Mouse (Mus musculus): ENCODE results near the gene Mrgpre. TPM values are rescaled to one million over a fixed set of nuclear protein-coding genes. Genes with fewer than 3 reads are reported as not detected.

The Mrgpre gene
- polyA plus RNA-seq, 1 experiment from 2014 or later, result 2.2 TPM

DNA sequence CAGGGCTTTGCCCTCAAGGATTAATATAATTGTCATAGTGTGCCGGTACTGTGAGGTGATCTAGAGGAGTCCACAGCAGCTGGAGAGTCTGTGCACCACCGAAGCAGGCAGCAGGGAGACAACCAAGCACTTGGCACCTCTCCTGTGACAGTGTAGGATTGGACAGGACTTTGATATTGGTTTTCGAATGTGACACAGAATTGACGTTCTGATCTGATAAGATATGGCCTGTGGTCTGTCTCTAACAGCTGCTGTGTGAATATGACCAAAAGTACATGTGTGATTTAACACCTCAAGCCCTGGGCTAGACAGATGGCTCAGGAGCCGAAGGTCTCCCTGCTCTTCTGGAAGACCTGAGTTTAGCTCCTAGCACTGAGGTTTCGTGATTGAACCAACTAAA, 16.0 kb downstream of the Mrgpre start:
- no peak overlapping the region for H3K4me2 ChIP-seq (replicated peaks)
- no peaks in the 10 kb centered on the region for H3K9me3 ChIP-seq
- no peak overlapping the region for H3K27ac ChIP-seq (replicated peaks)
- no peaks in the 10 kb centered on the region for H3K36me3 ChIP-seq
- 80% methylated on average over 6 of the region's 6 CpGs for WGBS
- peaks cover 24% of the 10 kb centered on the region for H3K27me3 ChIP-seq
- no peak for ATAC-seq (ENCODE audit: low FRiP score, low read depth)
- no peak overlapping the region for H3K9ac ChIP-seq (replicated peaks)
- H3K4me3 ChIP-seq, result no peak overlapping the region
- H3K4me1 ChIP-seq, result no peaks in the 10 kb centered on the region

DNA sequence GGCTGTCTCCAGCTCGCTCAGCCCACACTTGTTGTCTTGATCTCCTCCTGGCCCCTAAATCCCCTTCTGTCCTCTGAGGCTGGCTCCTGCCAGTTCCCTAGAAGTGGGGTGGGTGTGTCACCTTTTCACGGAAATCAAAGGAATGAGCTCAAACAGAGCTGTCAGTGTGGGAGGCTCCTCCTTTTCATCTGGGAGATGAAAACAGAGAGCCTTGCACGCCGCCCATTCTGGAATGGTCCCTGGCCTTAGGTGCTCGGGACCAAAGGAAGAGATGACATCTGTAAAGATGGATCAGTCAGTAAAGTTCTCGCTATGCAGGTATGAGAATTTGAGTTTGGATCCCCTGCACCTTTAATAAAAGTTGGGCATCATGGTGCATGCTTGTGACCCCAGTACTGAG, 17.4 kb downstream of the Mrgpre start, which contains the start of gene Mrgprg:
Gene Mrgprg (minus strand): TSS at position 101 of the 400 bp plus-strand sequence.
- Histone ChIP-seq H3K4me1 (no peaks in the 10 kb centered on the region), H3K9ac (replicated peaks) (no peak within 1 kb of the TSS), H3K27me3 (peaks cover 36% of the 10 kb centered on the region), H3K4me3 (no peak within 1 kb of the TSS), H3K36me3 (no peaks in the 10 kb centered on the region), H3K4me2 (replicated peaks) (no peak within 1 kb of the TSS), H3K9me3 (no peaks in the 10 kb centered on the region), H3K27ac (replicated peaks) (no peak within 1 kb of the TSS)
- no peak for ATAC-seq (ENCODE audit: low FRiP score, low read depth)
- 46% methylated on average over 6 of the region's 6 CpGs for WGBS

DNA sequence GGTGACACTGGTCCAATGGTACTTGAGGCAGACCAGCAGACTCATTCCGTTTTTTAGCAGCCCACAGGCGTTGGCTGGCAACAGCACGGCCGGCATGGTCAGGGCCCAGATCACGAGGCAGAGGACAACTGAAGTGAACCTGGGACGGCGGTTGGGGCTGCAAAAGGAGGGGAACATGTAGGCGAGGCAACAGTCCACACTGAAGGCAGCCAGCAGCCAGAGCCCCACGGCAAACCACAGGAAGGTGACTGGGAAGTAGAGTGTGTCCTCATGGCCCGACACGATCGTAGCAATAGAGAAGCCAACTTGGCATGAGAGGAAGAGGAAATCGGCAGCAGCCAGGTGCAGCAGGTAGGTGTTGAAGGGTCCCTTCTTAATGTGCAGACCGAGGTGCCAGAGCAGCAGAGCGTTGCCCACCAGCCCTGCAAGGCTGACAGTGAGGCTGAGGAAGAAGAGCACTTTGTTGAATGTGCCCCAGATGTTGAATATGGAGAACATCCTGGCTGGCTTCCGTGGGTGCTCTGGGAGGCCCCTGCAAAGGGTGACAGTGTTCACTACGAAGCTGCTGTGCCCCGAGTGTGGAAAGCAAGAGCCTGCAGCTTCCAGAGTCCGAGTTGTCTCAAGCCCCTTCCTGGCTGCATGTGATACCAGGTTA, 19.3 kb downstream of the Mrgpre start:
- H3K4me2 ChIP-seq (replicated peaks), result no peak overlapping the region
- WGBS, result 76% methylated on average over 19 of the region's 19 CpGs
- no peak for ATAC-seq (ENCODE audit: low FRiP score, low read depth)
- H3K36me3 ChIP-seq, result no peaks in the 10 kb centered on the region
- no peak overlapping the region for H3K9ac ChIP-seq (replicated peaks)
- no peaks in the 10 kb centered on the region for H3K4me1 ChIP-seq
- H3K4me3 ChIP-seq, result no peak overlapping the region
- no peaks in the 10 kb centered on the region for H3K9me3 ChIP-seq
- H3K27me3 ChIP-seq, result peaks cover 36% of the 10 kb centered on the region
- H3K27ac ChIP-seq (replicated peaks), result no peak overlapping the region

DNA sequence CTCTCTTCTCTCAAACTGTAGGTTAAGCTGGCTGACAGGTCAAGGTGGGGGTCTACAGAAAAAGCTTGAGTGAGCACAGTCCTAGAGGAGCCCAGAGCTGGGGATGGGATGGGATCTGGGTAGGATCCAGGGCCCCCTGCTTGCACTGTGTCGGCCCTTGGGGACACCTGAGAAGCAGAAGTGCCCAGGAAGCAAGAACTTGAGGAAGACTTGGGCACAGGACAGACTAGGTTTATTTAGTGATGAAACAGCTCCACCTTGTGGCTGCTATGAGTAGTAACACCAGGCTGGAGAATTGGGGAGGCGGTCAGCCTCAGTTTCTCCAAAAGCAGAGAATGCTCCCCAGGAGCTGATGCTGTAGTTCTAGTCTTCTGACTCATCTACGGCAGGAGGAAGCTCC, 20.5 kb downstream of the Mrgpre start:
- peak; percentile 38; the same call in 1 of the 2 replicates for ATAC-seq (ENCODE audit: low FRiP score, low read depth)

DNA sequence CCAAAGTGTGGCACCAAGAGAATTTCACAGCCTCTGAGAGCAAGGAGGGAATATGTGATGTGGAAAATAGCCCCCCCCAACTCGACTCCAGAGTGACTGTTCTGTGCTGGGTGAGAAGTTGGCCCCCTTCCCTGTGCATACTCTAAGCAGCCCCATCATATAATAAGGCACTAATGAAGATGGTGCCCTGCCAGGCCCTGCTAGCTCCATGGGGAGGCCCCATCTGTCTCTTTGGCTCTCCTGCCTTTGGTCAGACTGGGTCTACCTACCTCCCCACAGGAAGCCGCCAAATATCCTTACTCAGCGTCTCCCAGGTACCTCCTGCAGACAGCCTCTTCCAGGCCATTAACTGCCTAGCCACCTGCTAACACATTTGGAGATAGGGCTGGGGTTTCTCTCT, 25.3 kb downstream of the Mrgpre start:
- H3K4me1 ChIP-seq, result peaks cover 10% of the 10 kb centered on the region
- peaks cover 55% of the 10 kb centered on the region for H3K27me3 ChIP-seq
- no peak overlapping the region for H3K4me3 ChIP-seq
- no peak overlapping the region for H3K9ac ChIP-seq (replicated peaks)
- H3K4me2 ChIP-seq (replicated peaks), result no peak overlapping the region
- H3K36me3 ChIP-seq, result no peaks in the 10 kb centered on the region
- H3K9me3 ChIP-seq, result no peaks in the 10 kb centered on the region
- WGBS, result 68% methylated on average over 3 of the region's 3 CpGs
- no peak overlapping the region for H3K27ac ChIP-seq (replicated peaks)
- ATAC-seq (ENCODE audit: low FRiP score, low read depth), result no peak

More for the DNA sequence above, 20.5 kb downstream of the Mrgpre start:
- Histone ChIP-seq H3K4me3 (no peak overlapping the region), H3K4me1 (no peaks in the 10 kb centered on the region), H3K36me3 (no peaks in the 10 kb centered on the region), H3K9ac (replicated peaks) (no peak overlapping the region), H3K4me2 (replicated peaks) (no peak overlapping the region), H3K9me3 (no peaks in the 10 kb centered on the region), H3K27ac (replicated peaks) (no peak overlapping the region), H3K27me3 (peaks cover 36% of the 10 kb centered on the region)
- WGBS, result 20% methylated on average over 3 of the region's 3 CpGs

DNA sequence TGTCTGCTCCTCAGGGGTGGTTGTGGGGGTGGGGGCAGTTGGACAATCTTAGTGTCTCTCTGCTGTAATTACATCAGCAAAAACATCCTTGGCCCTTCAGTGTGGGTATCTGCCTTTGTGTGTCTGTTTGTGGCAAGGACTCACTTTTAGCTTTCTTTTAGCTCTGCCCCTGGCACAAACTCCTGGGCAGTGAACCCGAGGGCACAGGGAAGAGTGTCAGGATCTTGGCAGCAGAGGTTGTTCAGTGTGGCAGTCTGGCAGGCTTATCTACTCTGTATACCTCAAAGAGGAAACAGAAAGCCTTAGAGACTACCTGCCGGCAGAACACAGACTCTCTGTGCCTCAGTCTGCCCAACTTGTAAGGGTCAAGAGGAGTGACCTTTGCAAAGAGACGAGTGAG, 26.6 kb downstream of the Mrgpre start:
- Histone ChIP-seq H3K36me3 (no peaks in the 10 kb centered on the region), H3K27ac (replicated peaks) (no peak overlapping the region), H3K4me2 (replicated peaks) (no peak overlapping the region), H3K9me3 (no peaks in the 10 kb centered on the region), H3K4me3 (no peak overlapping the region), H3K4me1 (peaks cover 10% of the 10 kb centered on the region), H3K27me3 (peaks cover 50% of the 10 kb centered on the region), H3K9ac (replicated peaks) (no peak overlapping the region)
- no peak for ATAC-seq (ENCODE audit: low FRiP score, low read depth)
- whole genome bisulfite sequencing, result 78% methylated on average over 3 of the region's 3 CpGs

DNA sequence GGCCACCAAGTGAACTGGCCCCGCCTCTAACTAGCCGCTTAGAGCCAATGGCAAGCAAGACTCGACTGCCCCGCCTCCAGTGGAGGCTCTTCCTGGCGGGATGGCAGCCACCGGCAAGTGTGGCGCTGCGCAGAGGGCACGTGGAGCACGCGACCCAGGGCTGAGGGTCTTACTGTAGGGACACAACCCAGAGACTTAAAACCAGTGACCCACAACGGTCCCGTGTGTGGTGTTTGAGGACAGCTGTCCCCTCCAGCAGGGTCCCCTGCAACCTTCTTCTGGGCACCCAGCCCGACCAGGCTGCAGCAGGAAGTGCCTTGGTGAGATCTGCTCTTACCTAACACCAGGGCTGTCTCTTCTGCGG, 27.3 kb downstream of the Mrgpre start:
- H3K9ac ChIP-seq (replicated peaks), result peak overlapping the region; percentile 47; the same call in 1 of the 2 replicates
- WGBS, result 3% methylated on average over 15 of the region's 15 CpGs
- peak overlapping the region; percentile 37 for H3K4me3 ChIP-seq
- peaks cover 43% of the 10 kb centered on the region for H3K27me3 ChIP-seq
- H3K36me3 ChIP-seq, result no peaks in the 10 kb centered on the region
- no peak overlapping the region for H3K27ac ChIP-seq (replicated peaks)
- ATAC-seq (ENCODE audit: low FRiP score, low read depth), result peak; percentile 93
- no peaks in the 10 kb centered on the region for H3K9me3 ChIP-seq
- peaks cover 10% of the 10 kb centered on the region for H3K4me1 ChIP-seq
- H3K4me2 ChIP-seq (replicated peaks), result peak overlapping the region; percentile 74

DNA sequence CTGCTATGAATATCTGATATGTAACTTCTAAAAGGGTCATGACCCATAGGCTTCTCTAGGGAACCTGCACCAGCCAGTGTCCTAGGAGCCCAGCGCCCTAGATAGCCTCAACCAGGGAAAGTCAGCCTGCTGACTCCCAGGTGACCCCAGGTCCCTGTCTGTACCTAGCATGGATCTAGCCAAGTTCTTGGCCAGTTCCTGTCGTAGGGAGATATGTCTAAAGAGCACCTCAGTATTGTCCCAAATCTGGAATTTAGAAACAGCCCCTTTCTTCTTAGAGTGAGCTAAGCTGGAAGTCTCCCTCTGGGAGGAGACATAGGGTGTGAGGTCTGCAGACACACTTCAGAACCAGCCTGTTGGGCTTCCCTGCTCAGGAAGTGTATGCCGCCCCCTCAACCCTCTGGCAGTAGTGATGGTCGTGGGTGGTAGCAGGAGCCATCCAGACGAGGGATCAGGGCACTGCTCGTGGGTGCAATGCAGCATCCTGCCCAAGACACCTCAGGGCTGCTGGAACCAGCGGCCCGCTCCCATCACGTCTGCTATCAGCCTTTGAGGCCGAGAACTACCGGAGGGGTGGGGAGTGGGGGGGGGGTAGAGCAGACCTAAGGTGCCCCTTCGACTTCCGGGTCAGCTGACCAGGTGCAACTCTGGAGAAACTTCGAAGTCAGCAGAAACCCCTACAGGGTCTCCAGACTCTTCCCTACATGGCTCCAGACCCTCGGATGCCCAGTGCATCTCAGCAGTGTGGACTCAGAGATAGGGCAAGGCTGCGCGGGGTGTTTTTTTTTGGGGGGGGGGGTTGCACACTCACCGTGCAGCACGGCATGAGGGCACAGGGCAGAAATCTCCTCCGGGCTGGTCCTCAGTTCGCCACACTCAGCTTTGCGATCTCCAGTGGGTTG, 27.9 kb downstream of the Mrgpre start, which contains the start of gene Osbpl5:
Gene Osbpl5 (minus strand): TSS at position 861 of the 902 bp plus-strand sequence.
- Histone ChIP-seq H3K27ac (replicated peaks) (no peak within 1 kb of the TSS), H3K4me1 (peaks cover 10% of the 10 kb centered on the region), H3K36me3 (no peaks in the 10 kb centered on the region), H3K9me3 (no peaks in the 10 kb centered on the region), H3K9ac (replicated peaks) (peak within 1 kb of the TSS; percentile 47; the same call in 1 of the 2 replicates), H3K4me2 (replicated peaks) (peak within 1 kb of the TSS; percentile 74), H3K27me3 (peaks cover 43% of the 10 kb centered on the region), H3K4me3 (peak within 1 kb of the TSS; percentile 37)
- WGBS, result 30% methylated on average over 22 of the region's 22 CpGs
- ATAC-seq (ENCODE audit: low FRiP score, low read depth), result peak; percentile 31; the same call in 1 of the 2 replicates

DNA sequence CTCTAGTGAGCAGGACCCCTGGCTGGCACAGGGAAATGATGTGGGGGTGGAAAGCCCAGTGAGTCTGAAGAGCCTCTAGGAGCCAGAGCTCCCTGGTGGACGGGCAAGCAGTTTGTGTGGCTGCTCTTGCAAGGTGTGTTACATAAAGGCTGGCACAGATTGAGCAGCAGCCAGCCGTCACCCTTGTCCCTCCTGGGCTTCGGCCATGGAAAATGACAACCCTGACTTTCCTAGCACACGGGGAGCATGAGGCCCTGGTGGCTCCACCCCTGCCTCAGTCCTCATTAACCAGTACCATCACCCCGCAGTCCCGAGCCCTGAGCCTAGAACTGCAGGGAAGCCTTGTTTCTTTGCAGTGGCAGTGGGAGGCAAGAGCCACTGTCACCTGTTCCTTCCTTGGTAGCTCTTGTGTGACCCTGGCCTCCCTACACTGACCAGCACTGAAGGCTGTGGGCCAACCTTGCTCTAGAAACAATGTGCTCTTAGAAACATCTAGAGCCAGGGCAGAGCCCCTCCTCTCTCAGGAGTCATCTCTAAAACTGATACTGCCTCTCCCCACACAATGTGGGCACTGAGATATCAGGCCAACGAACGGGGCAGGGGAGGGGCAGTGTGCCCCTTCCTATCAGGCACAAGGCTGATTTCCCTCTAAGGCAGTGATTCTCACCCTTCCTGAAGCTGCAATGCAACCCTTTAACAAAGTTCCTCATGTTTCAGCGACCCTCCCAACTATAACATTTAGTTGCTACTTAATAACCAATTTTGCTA, 28.8 kb downstream of the Mrgpre start:
- Histone ChIP-seq H3K27me3 (peaks cover 45% of the 10 kb centered on the region), H3K4me3 (no peak overlapping the region), H3K9ac (replicated peaks) (no peak overlapping the region), H3K27ac (replicated peaks) (no peak overlapping the region), H3K36me3 (no peaks in the 10 kb centered on the region), H3K9me3 (no peaks in the 10 kb centered on the region), H3K4me1 (peaks cover 10% of the 10 kb centered on the region), H3K4me2 (replicated peaks) (no peak overlapping the region)
- WGBS, result 69% methylated on average over 9 of the region's 9 CpGs
- ATAC-seq (ENCODE audit: low FRiP score, low read depth), result no peak

DNA sequence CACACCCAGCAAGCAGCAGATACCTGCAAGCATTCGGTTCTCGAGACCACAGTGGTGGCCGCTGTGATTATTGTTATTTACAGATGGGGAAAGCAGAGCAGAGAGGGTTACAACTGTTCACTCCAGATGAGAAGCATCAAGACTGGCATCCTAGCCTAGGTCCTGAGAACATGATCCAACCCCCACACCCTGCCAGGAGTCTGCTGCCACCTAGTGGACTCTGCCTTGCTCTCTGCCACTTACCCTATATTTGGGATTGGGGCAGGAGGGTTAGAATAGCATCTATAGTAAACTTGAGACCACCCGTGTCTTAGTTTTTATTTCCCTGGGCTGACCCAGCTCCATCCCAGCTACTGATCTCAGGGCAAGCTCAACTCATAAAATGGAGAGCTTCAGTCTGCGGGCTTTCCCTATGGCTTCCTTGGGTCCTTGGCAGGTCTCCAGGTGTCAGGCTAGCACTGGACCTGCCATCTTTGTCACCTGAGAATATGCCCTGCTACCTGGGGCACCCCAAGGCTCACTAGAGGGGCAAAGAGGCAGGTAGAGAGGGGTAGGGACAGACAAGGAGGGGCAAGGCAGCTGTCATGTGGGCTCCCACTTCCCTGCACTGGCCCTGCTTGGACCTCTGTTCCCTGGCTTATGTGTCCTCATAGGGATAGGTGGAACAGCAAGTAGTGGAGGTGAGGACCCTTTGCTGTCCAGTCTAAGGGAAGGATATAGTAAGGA, 30.1 kb downstream of the Mrgpre start:
- Histone ChIP-seq H3K4me1 (peaks cover 11% of the 10 kb centered on the region), H3K36me3 (no peaks in the 10 kb centered on the region), H3K9ac (replicated peaks) (no peak overlapping the region), H3K4me2 (replicated peaks) (no peak overlapping the region), H3K27me3 (peaks cover 49% of the 10 kb centered on the region), H3K9me3 (no peaks in the 10 kb centered on the region), H3K27ac (replicated peaks) (no peak overlapping the region), H3K4me3 (no peak overlapping the region)
- WGBS, result 55% methylated on average over 5 of the region's 5 CpGs
- ATAC-seq (ENCODE audit: low FRiP score, low read depth), result no peak

DNA sequence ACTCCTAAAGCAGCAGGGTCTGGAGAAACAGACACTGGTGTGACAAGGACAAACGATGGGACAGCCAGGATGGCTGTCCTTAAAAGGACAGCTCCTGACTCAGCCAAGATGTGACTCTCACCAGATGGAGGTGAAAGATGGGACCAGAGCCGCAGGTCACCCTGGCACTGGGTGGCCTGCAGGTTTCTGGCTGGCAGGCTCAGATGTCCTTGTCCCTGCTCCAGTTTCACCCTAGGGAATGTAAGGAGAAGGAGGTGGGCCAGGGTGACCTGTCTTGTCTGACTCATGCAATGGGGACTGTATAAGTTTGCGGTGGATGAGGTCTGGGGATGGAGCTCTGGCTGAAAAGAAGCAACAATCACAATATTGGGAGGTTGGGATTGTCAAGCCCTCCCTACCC, 31.7 kb downstream of the Mrgpre start:
- no peak overlapping the region for H3K9ac ChIP-seq (replicated peaks)
- no peak overlapping the region for H3K4me3 ChIP-seq
- no peak overlapping the region for H3K4me2 ChIP-seq (replicated peaks)
- 73% methylated on average over 3 of the region's 3 CpGs for WGBS
- ATAC-seq (ENCODE audit: low FRiP score, low read depth), result no peak
- no peaks in the 10 kb centered on the region for H3K9me3 ChIP-seq
- H3K36me3 ChIP-seq, result no peaks in the 10 kb centered on the region
- no peak overlapping the region for H3K27ac ChIP-seq (replicated peaks)
- peaks cover 37% of the 10 kb centered on the region for H3K27me3 ChIP-seq
- peaks cover 26% of the 10 kb centered on the region for H3K4me1 ChIP-seq
